Mouse (Mus musculus) lung, postnatal 36 days (tissue): ENCODE data around the gene Pnp.
"Not testable (repeated sequence)": the region's sequence is repeated elsewhere in the genome, so short reads cannot be mapped to it uniquely, and the experiment has no call there.

Experiments used
- DNase-seq: peaks from one replicate; pipeline ENCODE4 v3.0.0; 2022; ENCODE audit warnings: mixed read lengths

Pnp gene

DNA sequence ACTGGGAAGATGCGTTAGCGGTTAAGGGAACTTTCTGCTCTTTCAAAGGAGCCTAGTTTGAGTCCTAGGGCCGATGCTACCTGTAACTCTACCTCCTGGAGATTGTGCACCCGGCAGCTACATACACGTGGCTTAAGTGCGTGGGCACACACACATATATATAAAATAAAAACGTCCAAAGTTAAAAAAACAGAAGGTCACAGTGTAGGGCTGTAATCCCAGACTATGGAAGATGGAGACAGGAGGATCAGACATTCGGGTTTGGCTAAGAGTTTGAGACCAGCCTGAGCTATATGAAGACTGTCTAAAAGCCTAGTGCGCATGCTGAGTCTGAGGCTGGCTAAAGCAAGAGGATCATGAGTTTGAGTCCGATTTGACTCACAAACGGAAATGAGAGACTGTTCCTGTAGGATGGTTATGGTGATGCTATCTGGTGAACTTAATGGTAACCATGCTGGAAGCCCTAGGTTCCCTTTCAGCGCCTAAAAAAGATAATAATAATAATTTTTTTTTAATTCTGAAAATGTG lies 675 bp downstream of the Pnp start:
- peak; percentile 12 for DNase-seq

GRCm38 (mm10) chr14:50936649-50937048 lies 5.8 kb downstream of the Pnp start:
- DNase-seq: peak; percentile 22

GRCm38 (mm10) chr14:50938119-50938908 lies 7.4 kb downstream of the Pnp start:
- no peak for DNase-seq

DNA sequence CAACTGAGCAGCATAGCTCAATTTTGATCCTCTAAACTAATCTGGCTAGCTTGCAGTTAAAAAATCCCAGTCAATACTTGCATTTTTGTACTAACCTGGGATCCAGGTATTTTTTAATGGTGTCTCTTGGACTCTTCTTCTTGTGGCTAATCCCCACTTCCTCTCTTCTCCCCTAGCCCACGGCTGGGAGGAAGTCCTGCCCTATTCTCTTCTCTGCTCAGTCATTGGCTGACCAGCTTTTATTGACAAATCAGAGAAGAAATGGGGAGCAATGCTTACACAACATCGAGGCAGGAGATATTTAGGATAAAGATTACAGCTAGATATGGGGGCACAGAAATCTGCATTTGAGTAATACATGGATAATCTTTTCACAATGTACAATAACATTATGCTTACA lies 8.1 kb downstream of the Pnp start:
- DNase-seq: peak; percentile 15

GRCm38 (mm10) chr14:50943932-50944667 lies 13.2 kb downstream of the Pnp start, which contains the start of gene Gm49342:
TSS of gene Gm49342 (plus strand) at chr14:50944517.
- peak; percentile 99 for DNase-seq

GRCm38 (mm10) chr14:50944668-50945033 lies 13.8 kb downstream of the Pnp start:
- not testable (repeated sequence) for DNase-seq

- DNase-seq: not testable (repeated sequence)
These were observed 14.2 kb downstream of the Pnp start for GRCm38 (mm10) chr14:50945081-50945480.

GRCm38 (mm10) chr14:50945526-50945925 lies 14.6 kb downstream of the Pnp start:
- not testable (repeated sequence) for DNase-seq

DNA sequence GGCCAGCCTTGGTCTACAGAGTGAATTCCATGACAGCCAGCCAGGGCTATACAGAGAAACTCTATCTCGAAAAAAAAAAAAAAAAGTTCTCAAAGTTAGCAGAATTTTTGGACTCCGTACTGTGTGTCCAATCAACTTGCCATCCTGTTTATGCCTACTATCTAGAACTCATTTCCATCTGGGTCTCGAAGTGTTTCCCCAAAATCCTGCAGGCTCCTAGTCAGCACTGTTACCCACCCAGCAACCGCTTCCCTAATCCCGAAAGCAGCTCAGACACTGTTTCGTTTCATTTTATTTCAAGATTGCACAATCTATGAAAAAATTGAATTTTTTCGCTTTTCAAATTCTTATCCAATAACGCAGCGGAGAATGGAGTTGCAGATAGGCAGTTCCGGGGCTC lies 24.6 kb downstream of the Pnp start:
- peak; percentile 24 for DNase-seq

- peak; percentile 67 for DNase-seq
These were observed 25.1 kb downstream of the Pnp start, which contains the start of gene Pnp2 for GRCm38 (mm10) chr14:50955942-50956508. TSS of gene Pnp2 (plus strand) at chr14:50955992.

- DNase-seq: not testable (repeated sequence)
These were observed 25.8 kb downstream of the Pnp start for GRCm38 (mm10) chr14:50956724-50957123.

DNA sequence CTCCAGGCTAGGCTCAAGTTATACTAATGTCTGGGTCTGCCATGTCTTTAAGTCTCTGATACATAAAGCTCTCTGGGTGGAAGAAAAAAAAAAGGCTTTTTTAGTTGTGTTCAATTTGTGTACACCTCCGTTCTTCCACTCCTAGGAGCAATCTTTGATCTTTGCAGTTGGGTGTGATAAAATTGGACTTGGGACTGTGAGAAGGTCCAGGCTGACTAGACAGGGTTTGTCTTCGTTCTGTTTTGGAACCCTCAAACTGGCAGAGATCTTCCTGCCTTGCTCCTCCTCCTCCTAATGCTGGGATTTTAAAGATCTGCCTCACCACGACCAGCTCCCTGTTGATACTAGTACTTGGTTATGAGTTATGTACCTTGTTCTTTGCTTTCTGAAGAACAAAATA lies 26.3 kb downstream of the Pnp start:
- DNase-seq: not testable (repeated sequence)

GRCm38 (mm10) chr14:50958289-50958995 lies 27.6 kb downstream of the Pnp start:
- DNase-seq: not testable (repeated sequence)

GRCm38 (mm10) chr14:50968216-50968980 lies 37.5 kb downstream of the Pnp start:
- DNase-seq: no peak

GRCm38 (mm10) chr14:50969041-50969440 lies 38.2 kb downstream of the Pnp start:
- no peak for DNase-seq

DNA sequence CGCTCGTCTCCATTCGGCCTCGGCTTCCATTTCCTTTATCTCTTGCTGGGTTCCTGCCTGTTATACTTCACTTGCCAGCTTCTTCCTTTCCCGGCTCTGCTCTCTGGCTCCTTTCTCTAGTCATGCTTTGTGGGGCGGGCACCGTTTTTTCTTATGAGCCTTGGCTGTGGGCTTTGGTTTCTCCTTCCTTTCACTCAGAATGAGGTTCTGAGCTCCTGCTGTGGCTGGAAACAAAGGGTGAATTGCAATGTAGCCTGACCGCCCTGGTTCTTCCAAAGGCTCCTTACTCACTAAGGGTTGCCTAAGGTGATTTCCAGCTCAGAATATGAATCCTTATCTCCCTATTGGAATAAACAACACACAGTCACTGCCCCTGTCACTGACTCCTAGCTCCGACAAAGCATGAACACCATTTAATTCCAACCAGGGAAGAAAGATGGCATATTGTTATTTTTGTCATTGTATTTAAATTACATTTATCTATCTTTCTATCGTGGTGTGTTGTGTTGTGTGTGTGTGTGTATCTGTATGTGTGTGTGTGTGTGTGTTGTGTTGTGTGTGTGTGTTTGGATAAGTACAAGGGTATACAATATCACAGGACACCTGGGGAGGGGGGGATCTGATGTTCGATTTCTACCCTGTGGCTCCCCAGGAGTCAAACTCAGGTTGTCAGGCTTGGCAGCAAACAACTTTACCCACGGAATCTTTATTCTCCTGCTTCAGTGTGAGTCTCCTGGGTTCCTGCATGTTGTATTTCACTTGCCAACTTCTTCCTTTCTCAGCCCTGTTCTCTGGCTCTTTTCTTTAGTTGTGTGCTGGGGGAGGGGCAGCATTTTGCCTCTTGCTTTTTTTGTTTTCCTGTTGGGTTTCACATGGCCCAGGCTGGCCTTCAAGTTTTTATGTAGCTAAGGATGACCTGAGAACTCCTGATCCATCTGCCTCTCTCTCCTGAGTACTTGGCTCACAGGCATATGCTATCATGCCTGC lies 39.0 kb downstream of the Pnp start:
- peak; percentile 38 for DNase-seq

DNA sequence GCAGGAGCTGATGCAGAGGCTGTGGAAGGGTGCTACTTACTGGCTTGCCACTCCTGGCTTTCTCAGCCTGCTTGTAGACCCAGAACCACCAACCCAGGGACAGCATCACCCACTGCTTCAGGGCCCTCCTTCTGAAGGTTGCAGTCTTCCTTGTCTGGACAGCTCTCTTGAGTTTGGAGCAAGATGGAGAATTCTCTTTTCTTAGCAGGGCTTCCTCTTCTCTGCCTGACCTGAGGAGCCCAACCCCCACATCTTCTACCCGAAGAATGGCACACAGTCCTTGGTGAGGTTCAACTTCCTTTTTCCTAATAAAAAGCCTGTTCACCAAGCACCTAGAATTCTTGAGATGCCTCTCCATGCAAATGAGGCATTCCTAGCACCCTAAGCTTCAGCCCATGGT lies 39.9 kb downstream of the Pnp start:
- DNase-seq: no peak

DNA sequence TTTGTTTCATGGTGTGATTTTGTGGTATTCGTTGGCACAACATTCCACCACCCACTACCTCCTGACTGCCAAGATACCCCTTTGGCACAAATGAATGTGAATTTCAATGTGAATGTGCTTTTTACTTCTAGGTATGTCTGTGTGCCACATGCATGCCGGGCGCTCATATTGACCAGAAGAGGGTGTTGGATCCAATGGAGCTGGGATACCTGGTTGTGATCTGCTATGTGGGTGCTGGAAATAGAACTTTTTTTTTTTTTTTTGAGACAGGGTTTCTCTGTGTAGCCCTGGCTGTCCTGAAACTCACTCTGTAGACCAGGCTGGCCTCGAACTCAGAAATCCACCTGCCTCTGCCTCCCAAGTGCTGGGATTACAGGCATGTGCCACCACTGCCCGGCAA lies 42.2 kb downstream of the Pnp start:
- DNase-seq: not testable (repeated sequence)

DNA sequence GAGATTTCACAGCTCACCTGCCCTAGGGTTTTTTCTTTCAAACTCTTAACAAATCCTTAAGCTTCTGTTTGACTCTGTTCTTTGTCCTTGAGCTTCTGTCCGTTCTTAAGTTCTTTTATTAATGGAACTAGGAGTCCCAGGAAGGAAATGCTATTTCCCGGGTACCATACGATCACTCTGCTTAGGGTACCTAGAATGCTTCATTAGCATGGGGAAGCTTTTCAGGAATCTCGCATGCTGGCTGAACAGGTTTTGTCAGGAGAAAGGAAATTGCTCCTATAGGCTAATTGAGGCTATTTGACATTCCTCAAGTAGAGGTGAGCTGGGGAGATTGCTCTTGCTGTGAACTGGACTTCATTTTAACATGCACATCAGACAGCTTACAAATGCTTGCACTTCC lies 42.8 kb downstream of the Pnp start:
- no peak for DNase-seq

GRCm38 (mm10) chr14:50975001-50975400 lies 44.1 kb downstream of the Pnp start:
- DNase-seq: no peak

DNA sequence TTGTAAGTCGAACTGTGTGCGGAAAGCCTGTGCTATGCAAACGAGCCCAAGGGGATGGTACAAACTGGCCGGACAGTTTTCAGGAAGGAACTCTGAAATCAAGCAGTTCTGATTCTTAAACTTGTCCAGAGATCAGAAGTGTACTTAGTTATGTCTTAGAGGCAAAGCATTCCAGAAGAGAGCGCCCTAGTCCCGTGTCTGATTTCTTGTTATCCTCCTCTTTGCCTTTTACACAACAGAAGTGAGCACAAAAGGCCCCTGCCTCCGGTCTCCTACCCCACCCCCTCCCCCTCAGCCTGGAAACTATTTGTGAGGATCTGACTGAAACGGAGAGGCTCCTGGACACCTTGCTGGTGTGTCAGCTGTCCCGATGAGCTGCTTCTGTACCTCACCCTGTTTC lies 45.8 kb downstream of the Pnp start:
- peak; percentile 35 for DNase-seq
